Mouse (Mus musculus) erythroblast, embryonic 14.5 days (primary cell): Measurements from ENCODE around the gene Bsdc1.
"Not testable (repeated sequence)": the region's sequence is repeated elsewhere in the genome, so short reads cannot be mapped to it uniquely, and the experiment has no call there.

Experiments
- GATA1 ChIP-seq: IDR thresholded peaks from 2 replicates; pipeline ENCODE4 v1.6.1; 2012; ENCODE audit warnings: low read length, inconsistent platforms, mixed read lengths
- TAL1 ChIP-seq: IDR thresholded peaks from 3 replicates; pipeline ENCODE4 v1.6.1; 2012; ENCODE audit warnings: low read length, inconsistent platforms, mixed read lengths

GRCm38 (mm10) chr4:129528901-129529300 is 67.5 kb downstream of the Bsdc1 start:
- not testable (repeated sequence) for TF ChIP-seq GATA1, TAL1
